Mouse (Mus musculus) central nervous system, embryonic 18 days (tissue): ENCODE results near the gene Gm21921. TPM values are rescaled to one million over a fixed set of nuclear protein-coding genes. Genes with fewer than 3 reads are reported as not detected.

Source experiments
- polyA plus RNA-seq: library from polyadenylated mRNA; depleted of rRNA; stranded (reverse); fragments of >200 nt; gene quantifications from 2 replicates; pipeline ENCODE4 v1.2.3, GENCODE M21; 2012; rRNA removed

The Gm21921 gene
- not detected in 2 replicates for polyA plus RNA-seq

GRCm38 (mm10) chrY:24796143-24796542, at the start of gene Gm21921:
TSS of gene Gm21921 (minus strand) at chrY:24796243.

